Mouse (Mus musculus) midbrain, postnatal 0 days (tissue): Measurements from ENCODE around the gene Herc6. TPM values are rescaled to one million over a fixed set of nuclear protein-coding genes. Genes with fewer than 3 reads are reported as not detected.
A peak's percentile ranks its signal among the peaks of the same experiment; 100 is the strongest.

ENCODE experiments used
- ATAC-seq: fragments of 200-750 bp; cut with Nextera tagmentation; 2 replicates; pipeline ENCODE4 v1.8.0; 2017; ENCODE audit warnings: moderate number of reproducible peaks, mild to moderate bottlenecking, moderate TSS enrichment, moderate library complexity; ENCODE audit not compliant: low FRiP score
- DNase-seq: peaks from one replicate; pipeline ENCODE4 v3.0.0-alpha.2; 2015; ENCODE audit warnings: low spot score
- H3K27ac ChIP-seq: fragments of 300-500 bp; sonication (generic); 2 replicates; pipeline ENCODE4 v1.5.1; 2014; ENCODE audit warnings: low read depth, mild to moderate bottlenecking, low read length, mixed read lengths
- H3K27me3 ChIP-seq: fragments of 300-500 bp; sonication (generic); 2 replicates; pipeline ENCODE4 v1.6.1; 2014; ENCODE audit warnings: low read length, control low read depth, mixed read lengths; ENCODE audit not compliant: insufficient read depth
- H3K36me3 ChIP-seq: fragments of 300-500 bp; sonication (generic); 2 replicates; pipeline ENCODE4 v1.6.1; 2014; ENCODE audit warnings: low read length, control low read depth, mixed read lengths; ENCODE audit not compliant: insufficient read depth
- H3K4me1 ChIP-seq: fragments of 300-500 bp; sonication (generic); 2 replicates; pipeline ENCODE4 v1.6.1; 2014; ENCODE audit warnings: mild to moderate bottlenecking, control low read depth, antibody characterized with exemption, low read length, mixed read lengths; ENCODE audit not compliant: insufficient read depth
- H3K4me2 ChIP-seq: fragments of 300-500 bp; sonication (generic); 2 replicates; pipeline ENCODE4 v1.6.1; 2014; ENCODE audit warnings: low read depth, mild to moderate bottlenecking, low read length, mixed read lengths; ENCODE audit not compliant: poor library complexity, severe bottlenecking
- H3K4me3 ChIP-seq: fragments of 300-500 bp; sonication (generic); 2 replicates; pipeline ENCODE4 v1.5.1; 2014; ENCODE audit warnings: low read depth, mild to moderate bottlenecking, low read length, moderate library complexity
- H3K9ac ChIP-seq: fragments of 300-500 bp; sonication (generic); replicated peaks from 2 replicates; pipeline ENCODE4 v1.6.1; 2014; ENCODE audit warnings: mild to moderate bottlenecking, low read length, moderate library complexity, mixed read lengths; ENCODE audit not compliant: poor library complexity, severe bottlenecking
- H3K9me3 ChIP-seq: fragments of 300-500 bp; sonication (generic); 2 replicates; pipeline ENCODE4 v1.6.1; 2016; ENCODE audit warnings: low read length, control low read depth
- CTCF ChIP-seq: IDR thresholded peaks from 2 replicates; pipeline ENCODE4 v1.5.1; 2016; ENCODE audit warnings: antibody characterized with exemption, mild to moderate bottlenecking
- WGBS: fragments of 180-500 bp; shearing (Covaris S2); extraction: QIAGEN DNeasy Blood & Tissue Kit; methylation state at CpG from one replicate; pipeline ENCODE4 v1.1.7; 2014; 5-methylcytosine and 5-hydroxymethylcytosine counted together
- polyA plus RNA-seq: library from polyadenylated mRNA; unstranded; fragments of >200 nt; fragmentation: Nextera tagmentation; extraction: Ambion mirVana; gene quantifications from 2 replicates; pipeline ENCODE4 v1.2.1, GENCODE M21; 2015
- total RNA-seq: library from RNA; depleted of rRNA; stranded (reverse); fragments of >200 nt; gene quantifications from 2 replicates; pipeline ENCODE4 v1.2.3, GENCODE M21; 2014; rRNA removed

Gene Herc6
- total RNA-seq (1.0 and 1.9 TPM in 2 replicates), polyA plus RNA-seq (1.2 TPM in 2 replicates)

- 4% methylated on average over 16 of the region's 16 CpGs for WGBS
Measured at GRCm38 (mm10) chr6:57580881-57581548, at the start of gene Herc6. Gene Herc6, plus strand, starts transcription at chr6:57581000.

GRCm38 (mm10) chr6:57531011-57531410 is 49.8 kb upstream of the Herc6 start:
- Histone ChIP-seq H3K4me1 (no peaks in the 10 kb centered on the region), H3K4me3 (no peak overlapping the region), H3K9ac (no peak overlapping the region), H3K4me2 (no peak overlapping the region), H3K9me3 (no peaks in the 10 kb centered on the region), H3K27ac (no peak overlapping the region), H3K27me3 (no peaks in the 10 kb centered on the region), H3K36me3 (no peaks in the 10 kb centered on the region)
- WGBS: 65% methylated on average over 4 of the region's 4 CpGs
- DNase-seq: peak; percentile 9
- ATAC-seq: no peak
- peak; percentile 28; the same call in 1 of the 2 replicates for TF ChIP-seq CTCF

More at GRCm38 (mm10) chr6:57580881-57581548, at the start of gene Herc6:
- ATAC-seq: peak; percentile 74
- no peak for TF ChIP-seq CTCF
- H3K9me3 ChIP-seq: no peaks in the 10 kb centered on the region
- H3K27ac ChIP-seq: 0 out of 2 replicates have a peak within 1 kb of the TSS, but pooled peaks have one; percentile 3
- H3K4me1 ChIP-seq: no peaks in the 10 kb centered on the region
- H3K9ac ChIP-seq: peak within 1 kb of the TSS; percentile 48
- no peaks in the 10 kb centered on the region for H3K27me3 ChIP-seq
- no peaks in the 10 kb centered on the region for H3K36me3 ChIP-seq
- peak within 1 kb of the TSS; percentile 78 for H3K4me2 ChIP-seq
- DNase-seq: peak; percentile 49
- H3K4me3 ChIP-seq: peak within 1 kb of the TSS; percentile 42

DNA sequence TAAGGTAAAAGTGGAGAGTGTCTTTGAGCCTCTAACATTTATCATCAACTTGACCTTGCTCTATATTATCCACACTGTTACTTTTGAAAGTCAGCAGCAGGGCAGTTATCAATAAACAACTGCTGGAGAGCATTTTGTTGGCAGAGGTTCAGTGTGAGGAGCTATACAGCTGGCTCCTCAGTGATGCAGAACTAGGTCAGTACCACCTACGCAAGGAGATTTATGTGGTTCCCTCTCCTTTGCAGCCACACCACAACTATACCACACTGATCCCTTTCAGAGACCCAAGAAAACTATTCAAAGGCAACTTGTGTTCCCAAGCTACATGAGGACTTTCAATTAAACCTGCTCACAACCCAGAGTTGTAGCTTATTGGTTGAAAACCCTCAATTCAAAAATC is 49.4 kb upstream of the Herc6 start:
- no peaks in the 10 kb centered on the region for H3K9me3 ChIP-seq
- ATAC-seq: no peak
- DNase-seq: peak; percentile 6
- 76% methylated on average over 1 of the region's 1 CpGs for WGBS
- H3K4me2 ChIP-seq: no peak overlapping the region
- TF ChIP-seq CTCF: no peak
- no peaks in the 10 kb centered on the region for H3K4me1 ChIP-seq
- H3K27me3 ChIP-seq: no peaks in the 10 kb centered on the region
- no peaks in the 10 kb centered on the region for H3K36me3 ChIP-seq
- H3K27ac ChIP-seq: no peak overlapping the region
- H3K9ac ChIP-seq: no peak overlapping the region
- H3K4me3 ChIP-seq: no peak overlapping the region

GRCm38 (mm10) chr6:57532022-57532421 is 48.8 kb upstream of the Herc6 start:
- Histone ChIP-seq H3K4me1 (no peaks in the 10 kb centered on the region), H3K9ac (no peak overlapping the region), H3K27me3 (no peaks in the 10 kb centered on the region), H3K36me3 (no peaks in the 10 kb centered on the region), H3K4me3 (no peak overlapping the region), H3K9me3 (no peaks in the 10 kb centered on the region), H3K27ac (no peak overlapping the region), H3K4me2 (no peak overlapping the region)
- 93% methylated on average over 1 of the region's 1 CpGs for WGBS
- TF ChIP-seq CTCF: no peak
- ATAC-seq (no peak), DNase-seq (no peak)

DNA sequence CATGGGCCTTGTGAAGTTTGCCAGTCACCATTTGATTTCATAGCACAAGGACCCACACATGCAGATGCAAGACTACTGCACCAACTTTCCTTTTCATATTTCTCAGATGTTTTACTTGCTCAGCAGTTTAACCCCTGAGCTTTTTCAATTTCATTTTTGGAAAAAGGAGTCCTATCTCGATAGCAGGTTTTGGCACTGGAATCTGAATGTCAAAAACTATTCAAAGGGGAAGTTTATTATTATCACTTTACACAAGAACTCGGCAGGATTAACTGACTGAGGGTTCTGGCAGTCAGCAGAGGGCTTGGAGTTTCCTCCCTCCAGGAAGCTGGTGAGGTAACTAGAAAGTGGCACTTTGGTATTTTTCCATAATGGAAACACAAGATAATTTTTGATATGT is 47.4 kb upstream of the Herc6 start:
- 0 out of 2 replicates have a peak overlapping the region, but pooled peaks have one; percentile 84 for H3K9ac ChIP-seq
- no peak overlapping the region; the same call in 1 of the 2 replicates for H3K4me3 ChIP-seq
- WGBS: 52% methylated on average over 2 of the region's 2 CpGs

DNA sequence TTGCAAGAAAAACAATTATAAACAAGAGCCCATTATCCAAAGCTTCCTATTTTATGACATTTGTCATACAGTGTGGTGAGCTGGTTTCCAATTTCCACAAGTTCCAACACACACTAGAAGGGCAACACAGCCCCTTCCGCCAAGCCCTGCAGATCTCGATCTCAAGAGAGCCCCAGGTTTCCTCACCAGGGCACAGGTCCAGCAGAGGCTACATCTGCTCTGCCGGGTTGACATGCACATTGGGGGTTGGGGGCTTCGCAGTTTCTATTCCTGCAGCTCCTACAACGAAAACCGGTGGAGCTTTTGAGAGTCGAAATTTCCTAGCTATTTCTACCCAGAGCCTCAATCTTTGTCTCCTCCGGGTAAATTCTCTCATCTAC is 46.6 kb upstream of the Herc6 start:
- peak overlapping the region; percentile 84 for H3K9ac ChIP-seq
- ATAC-seq (no peak), DNase-seq (peak; percentile 31)
- H3K27ac ChIP-seq: peak overlapping the region; percentile 77
- H3K27me3 ChIP-seq: no peaks in the 10 kb centered on the region
- no peaks in the 10 kb centered on the region for H3K4me1 ChIP-seq
- no peak for TF ChIP-seq CTCF
- peak overlapping the region; percentile 76 for H3K4me2 ChIP-seq
- H3K36me3 ChIP-seq: no peaks in the 10 kb centered on the region
- WGBS: 4% methylated on average over 8 of the region's 8 CpGs
- peak overlapping the region; percentile 83 for H3K4me3 ChIP-seq
- H3K9me3 ChIP-seq: no peaks in the 10 kb centered on the region

More for the DNA sequence above, 47.4 kb upstream of the Herc6 start:
- ATAC-seq (no peak), DNase-seq (no peak)
- no peak for TF ChIP-seq CTCF
- Histone ChIP-seq H3K27ac (no peak overlapping the region), H3K4me1 (no peaks in the 10 kb centered on the region), H3K9me3 (no peaks in the 10 kb centered on the region), H3K4me2 (peak overlapping the region; percentile 76), H3K36me3 (no peaks in the 10 kb centered on the region), H3K27me3 (no peaks in the 10 kb centered on the region)
